Mouse (Mus musculus): Measurements from ENCODE around the gene Treh. TPM values are rescaled to one million over a fixed set of nuclear protein-coding genes. Genes with fewer than 3 reads are reported as not detected.

Gene Treh
- total and polyA plus RNA-seq, 2 experiments from 2014 or later = not detected

- Histone ChIP-seq H3K9me3 (ENCODE audit: low read length) (no peaks in the 10 kb centered on the region), H3K9ac (replicated peaks; ENCODE audit: low read length, poor library complexity, severe bottlenecking) (no peak overlapping the region), H3K27me3 (ENCODE audit: insufficient read depth, low read length) (peaks cover 3% of the 10 kb centered on the region; the same call in 1 of the 2 replicates), H3K27ac (ENCODE audit: low read depth, low read length) (no peak overlapping the region), H3K4me1 (ENCODE audit: insufficient read depth, low read length) (peaks cover 4% of the 10 kb centered on the region; the same call in 1 of the 2 replicates), H3K4me2 (ENCODE audit: low read depth, low read length, poor library complexity, severe bottlenecking) (no peak overlapping the region), H3K36me3 (ENCODE audit: insufficient read depth, low read length) (no peaks in the 10 kb centered on the region), H3K4me3 (ENCODE audit: low read depth, low read length) (no peak overlapping the region)
- WGBS = 73% methylated on average over 6 of the region's 6 CpGs
- no peak for DNase-seq (ENCODE audit: low spot score)
- no peak for TF ChIP-seq CTCF (IDR thresholded peaks at IDR 0.05)
- no peak for ATAC-seq (ENCODE audit: low FRiP score)
These were observed 62.9 kb downstream of the Treh start for GRCm38 (mm10) chr9:44735886-44736285.

Other genes with a start within 250 kb of the Treh start
- gene Foxr1, start 232.1 kb upstream of the Treh start, total RNA-seq (2014; rRNA removed) = not detected in 2 replicates
- not detected in 2 replicates for gene Foxr1, start 232.1 kb upstream of the Treh start, polyA plus RNA-seq (2015; fragmentation: Nextera tagmentation; extraction: Ambion mirVana)
- gene Upk2, start 218.3 kb upstream of the Treh start, total RNA-seq (2014; rRNA removed) = not detected in 2 replicates
- not detected in 2 replicates for gene Upk2, start 218.3 kb upstream of the Treh start, polyA plus RNA-seq (2015; fragmentation: Nextera tagmentation; extraction: Ambion mirVana)
- gene Bcl9l, start 190.4 kb upstream of the Treh start, total RNA-seq (2014; rRNA removed) = 42.1 and 61.1 TPM in 2 replicates
- gene Bcl9l, start 190.4 kb upstream of the Treh start, polyA plus RNA-seq (2015; fragmentation: Nextera tagmentation; extraction: Ambion mirVana) = 10.0 and 10.4 TPM in 2 replicates
- gene Cxcr5, start 111.4 kb upstream of the Treh start, total RNA-seq (2014; rRNA removed) = not detected in 2 replicates
- not detected in 2 replicates for gene Cxcr5, start 111.4 kb upstream of the Treh start, polyA plus RNA-seq (2015; fragmentation: Nextera tagmentation; extraction: Ambion mirVana)
- gene Ddx6, start 68.3 kb upstream of the Treh start, total RNA-seq (2014; rRNA removed) = 68.6 and 87.2 TPM in 2 replicates
- 14.8 and 19.9 TPM in 2 replicates for gene Ddx6, start 68.3 kb upstream of the Treh start, polyA plus RNA-seq (2015; fragmentation: Nextera tagmentation; extraction: Ambion mirVana)
- 140 and 154 TPM in 2 replicates for gene Phldb1, start 62.0 kb downstream of the Treh start, total RNA-seq (2014; rRNA removed)
- gene Phldb1, start 62.0 kb downstream of the Treh start, polyA plus RNA-seq (2015; fragmentation: Nextera tagmentation; extraction: Ambion mirVana) = 34.8 and 41.0 TPM in 2 replicates
- 93.7 and 108 TPM in 2 replicates for gene Arcn1, start 94.6 kb downstream of the Treh start, total RNA-seq (2014; rRNA removed)
- gene Arcn1, start 94.6 kb downstream of the Treh start, polyA plus RNA-seq (2015; fragmentation: Nextera tagmentation; extraction: Ambion mirVana) = 102 and 106 TPM in 2 replicates
- gene Ift46, start 94.7 kb downstream of the Treh start, total RNA-seq (2014; rRNA removed) = 64.8 and 72.1 TPM in 2 replicates
- 151 and 170 TPM in 2 replicates for gene Ift46, start 94.7 kb downstream of the Treh start, polyA plus RNA-seq (2015; fragmentation: Nextera tagmentation; extraction: Ambion mirVana)
- 29.9 and 32.6 TPM in 2 replicates for gene Tmem25, start 126.1 kb downstream of the Treh start, total RNA-seq (2014; rRNA removed)
- 25.9 and 30.1 TPM in 2 replicates for gene Tmem25, start 126.1 kb downstream of the Treh start, polyA plus RNA-seq (2015; fragmentation: Nextera tagmentation; extraction: Ambion mirVana)
- gene Ttc36, start 129.8 kb downstream of the Treh start, total RNA-seq (2014; rRNA removed) = 3.3 TPM in 1 of 2 replicates, not detected in the other
- 0.61 and 1.0 TPM in 2 replicates for gene Ttc36, start 129.8 kb downstream of the Treh start, polyA plus RNA-seq (2015; fragmentation: Nextera tagmentation; extraction: Ambion mirVana)
- 27.8 and 28.0 TPM in 2 replicates for gene Kmt2a, start 208.1 kb downstream of the Treh start, total RNA-seq (2014; rRNA removed)
- gene Kmt2a, start 208.1 kb downstream of the Treh start, polyA plus RNA-seq (2015; fragmentation: Nextera tagmentation; extraction: Ambion mirVana) = 14.0 and 20.0 TPM in 2 replicates
- gene Atp5l, start 247.5 kb downstream of the Treh start, total RNA-seq (2014; rRNA removed) = 204 and 253 TPM in 2 replicates
- 870 and 874 TPM in 2 replicates for gene Atp5l, start 247.5 kb downstream of the Treh start, polyA plus RNA-seq (2015; fragmentation: Nextera tagmentation; extraction: Ambion mirVana)